16 mouse cellular contexts compared by ENCODE assay signal in genomic region chrX:76790613-76791012, GRCm38 (mm10).
DNase-seq lines count a peak whose midpoint lies in the region; TF ChIP-seq lines count a peak whose summit lies in the region.
"Had no signal": no experiment of that assay in that cellular context is flagged by ENCODE, and none has a peak within 500 bp of the region (broad histone marks: within the 10 kb centered on the region; RNA-seq: fewer than 3 reads in every experiment).

No protein-coding gene starts in this region.

- no peak for DNase-seq in gastrocnemius, adult 2 months
- DNase-seq in gastrocnemius, postnatal 10 days, result no peak
- no peak for DNase-seq in layer of hippocampus, adult 2 months (ENCODE audit: low spot score in 2 of 2)
- no peak for DNase-seq in layer of hippocampus, adult 18-20 months (ENCODE audit: low spot score in 2 of 2)
- peak; percentile 4 for DNase-seq in retina, postnatal 1 day
- no peak for DNase-seq in retina, embryonic 14.5 days (ENCODE audit: low spot score)
- no peak for DNase-seq in layer of hippocampus, postnatal 10 days (ENCODE audit: low spot score in 2 of 2)
- DNase-seq in ovary, postnatal 36 days (ENCODE audit: low spot score), result no peak
- DNase-seq: adrenal gland, postnatal 25 days; cerebellum, postnatal 14 days; heart, postnatal 10 days; kidney, postnatal 36 days; lung, postnatal 4 days had no signal

- H3K4me3 ChIP-seq in gastrocnemius, adult 2 months, result no peak overlapping the region
- H3K4me3 ChIP-seq in layer of hippocampus, adult 2 months, result no peak overlapping the region
- H3K4me3 ChIP-seq: limb, embryonic 12.5 days; liver, embryonic 15.5 days; neural tube, embryonic 12.5 days had no signal

- H3K27ac ChIP-seq in gastrocnemius, adult 2 months, result no peak overlapping the region
- H3K27ac ChIP-seq in layer of hippocampus, adult 2 months, result no peak overlapping the region
- H3K27ac ChIP-seq: limb, embryonic 12.5 days; liver, embryonic 15.5 days; neural tube, embryonic 12.5 days had no signal

- peak; percentile 14; the same call in 1 of the 2 replicates for TF ChIP-seq CTCF in gastrocnemius, adult 2 months (IDR thresholded peaks at IDR 0.05)
- peak; percentile 56 for TF ChIP-seq CTCF in layer of hippocampus, adult 2 months (conservative IDR thresholded peaks at IDR 0.05)

- intact Hi-C loops in gastrocnemius, adult 2 months (cut with DNase I), result no loop called here
